Mouse (Mus musculus) left cerebral cortex, adult 2 months (tissue): Measurements from ENCODE around the gene Zik1. TPM values are rescaled to one million over a fixed set of nuclear protein-coding genes. Genes with fewer than 3 reads are reported as not detected.

Source experiments
- DNase-seq, 2 experiments: peaks; one replicate each; pipeline ENCODE4 v3.0.0; 2021 to 2022; ENCODE audit warnings: low spot score in 2 of 2, mixed read lengths in 1 of 2; ENCODE audit errors: extremely low spot score in 1 of 2
- H3K27ac ChIP-seq: fragments of 200-600 bp; 2 replicates; pipeline ENCODE4 v1.8.1; 2022
- H3K4me3 ChIP-seq: fragments of 200-600 bp; 2 replicates; pipeline ENCODE4 v1.8.1; 2022
- CTCF ChIP-seq: fragments of 200-600 bp; IDR thresholded peaks from 2 replicates; pipeline ENCODE4 v1.8.1; 2022; ENCODE audit warnings: antibody characterized with exemption, mild to moderate bottlenecking, moderate library complexity
- intact Hi-C: fragments of 180-260 bp; cut with DNase I; formaldehyde crosslinking; loops from one replicate; pipeline ENCODE4 v1.15.1; 2025
- long read RNA-seq, 2 experiments: library from polyadenylated mRNA; stranded (forward); transcript quantifications; one replicate each; pipeline ENCODE4 v2.0.0; 2021; ENCODE audit warnings: borderline mapping rate in 2 of 2
- total RNA-seq, 2 experiments: library from RNA; stranded (reverse); gene quantifications; 2 replicates each; pipeline ENCODE4 v1.2.3; 2021

Gene Zik1
- total RNA-seq: 10 to 100 TPM; 15.0 to 15.7 TPM
- long read RNA-seq, experiment 1, full-length matches to known transcripts: 14 of 17 reads
- long read RNA-seq, experiment 1, partial matches to known transcripts: 0 of 17 reads
- long read RNA-seq, experiment 1, other reads (novel, unspliced or antisense): 3 of 17 reads
- long read RNA-seq, experiment 2, full-length matches to known transcripts: 11 of 18 reads
- long read RNA-seq, experiment 2, partial matches to known transcripts: 1 of 18 reads
- long read RNA-seq, experiment 2, other reads (novel, unspliced or antisense): 6 of 18 reads

- peak; percentile 70 to 76 for DNase-seq
- Histone ChIP-seq H3K27ac (peak within 1 kb of the TSS; percentile 87), H3K4me3 (peak within 1 kb of the TSS; percentile 64)
- TF ChIP-seq CTCF: no peak
- intact Hi-C loops: no loop called here
These were observed at the start of gene Zik1 for GRCm38 (mm10) chr7:10494786-10495521. Gene Zik1 (minus strand): TSS chr7:10495394.

- Histone ChIP-seq H3K27ac (no peak overlapping the region), H3K4me3 (peak overlapping the region; percentile 64)
- no peak for TF ChIP-seq CTCF
- DNase-seq: no peak
- intact Hi-C loops: no loop called here
These were observed 384 bp upstream of the Zik1 start for GRCm38 (mm10) chr7:10495578-10495977.

GRCm38 (mm10) chr7:10480588-10481233 lies 14.5 kb downstream of the Zik1 start:
- H3K27ac ChIP-seq: 0 out of 2 replicates have a peak overlapping the region, but pooled peaks have one; percentile 44
- intact Hi-C loops: loop anchor here (10.0 kb wide), 1 partner anchor 2004 kb away; no protein-coding TSS in a partner anchor
- peak; percentile 38 to 51 for DNase-seq

GRCm38 (mm10) chr7:10479813-10480212 lies 15.4 kb downstream of the Zik1 start:
- no peak overlapping the region for H3K27ac ChIP-seq
- H3K4me3 ChIP-seq: no peak overlapping the region
- intact Hi-C loops: loop anchor here (10.0 kb wide), 1 partner anchor 2005 kb away; no protein-coding TSS in a partner anchor
- DNase-seq: no peak
- no peak for TF ChIP-seq CTCF

More at GRCm38 (mm10) chr7:10480588-10481233, 14.5 kb downstream of the Zik1 start:
- no peak for TF ChIP-seq CTCF
- H3K4me3 ChIP-seq: peak overlapping the region; percentile 48

GRCm38 (mm10) chr7:10458166-10458565 lies 37.0 kb downstream of the Zik1 start:
- Histone ChIP-seq H3K27ac (no peak overlapping the region), H3K4me3 (no peak overlapping the region)
- peak in 1 of 2 experiments; percentile 11 for DNase-seq
- intact Hi-C loops: no loop called here
- no peak for TF ChIP-seq CTCF

GRCm38 (mm10) chr7:10443031-10443430 lies 52.2 kb downstream of the Zik1 start, which contains the start of gene Vmn1r67:
Gene Vmn1r67 (plus strand): TSS chr7:10443331.
- intact Hi-C loops: no loop called here

More at GRCm38 (mm10) chr7:10443031-10443430, 52.2 kb downstream of the Zik1 start, which contains the start of gene Vmn1r67:
- TF ChIP-seq CTCF: no peak
- no peak within 1 kb of the TSS for H3K4me3 ChIP-seq
- no peak for DNase-seq
- no peak within 1 kb of the TSS for H3K27ac ChIP-seq

Other genes starting within 250 kb of the Zik1 start
- gene Vmn1r66, start 217.4 kb downstream of the Zik1 start, total RNA-seq: not detected
- not detected for gene Vmn1r67, start 52.1 kb downstream of the Zik1 start, total RNA-seq
- not detected for gene Vmn1r68, start 63.1 kb upstream of the Zik1 start, total RNA-seq
- not detected for gene Vmn1r69, start 118.3 kb upstream of the Zik1 start, total RNA-seq
- not detected for gene Vmn1r70, start 136.1 kb upstream of the Zik1 start, total RNA-seq
- gene Nlrp4b, start 192.4 kb upstream of the Zik1 start, total RNA-seq: not detected